Mouse (Mus musculus) heart, adult 2 months (tissue): ENCODE measurements around the gene Col16a1.

Experiments
- CTCF ChIP-seq: fragments of 200-600 bp; IDR thresholded peaks from 2 replicates; pipeline ENCODE4 v1.8.1; 2022; ENCODE audit warnings: antibody characterized with exemption, mild to moderate bottlenecking, moderate library complexity
- EP300 ChIP-seq: fragments of 200-500 bp; IDR thresholded peaks from 2 replicates; pipeline ENCODE4 v1.6.1; 2011; ENCODE audit warnings: low read depth, low read length, control low read depth; ENCODE audit not compliant: insufficient read depth
- POLR2A ChIP-seq: fragments of 200-500 bp; IDR thresholded peaks from 2 replicates; pipeline ENCODE4 v1.6.1; 2011; ENCODE audit warnings: mild to moderate bottlenecking, low read depth, low read length, control low read depth; ENCODE audit not compliant: insufficient read depth

DNA sequence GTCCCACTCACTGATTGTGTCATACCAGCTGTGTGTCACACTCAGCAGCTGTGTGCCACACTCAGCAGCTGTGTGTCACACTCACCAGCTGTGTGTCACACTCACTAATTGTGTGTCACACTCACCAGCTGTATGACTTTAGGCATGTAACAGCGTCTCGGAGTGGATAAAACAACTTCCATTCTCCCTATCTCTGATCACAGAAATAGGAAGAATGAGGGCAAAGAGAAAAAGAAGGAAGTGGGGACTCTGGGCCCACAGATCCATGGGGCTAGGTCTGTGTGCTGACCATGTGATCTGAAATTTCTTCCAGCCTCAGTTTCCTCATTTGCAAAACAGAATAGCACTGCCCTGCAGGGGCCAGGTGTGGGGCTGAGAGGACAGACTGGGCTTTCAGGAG, 24.1 kb downstream of the Col16a1 start:
- TF ChIP-seq CTCF (no peak), EP300 (no peak), POLR2A (no peak)
